Mouse (Mus musculus) embryo, embryonic 10 days (tissue): ENCODE measurements around the gene Hal.

Source experiments
- DNase-seq: peaks from one replicate; pipeline ENCODE4 v3.0.0-alpha.2; 2015; ENCODE audit warnings: low spot score

Hal gene

DNA sequence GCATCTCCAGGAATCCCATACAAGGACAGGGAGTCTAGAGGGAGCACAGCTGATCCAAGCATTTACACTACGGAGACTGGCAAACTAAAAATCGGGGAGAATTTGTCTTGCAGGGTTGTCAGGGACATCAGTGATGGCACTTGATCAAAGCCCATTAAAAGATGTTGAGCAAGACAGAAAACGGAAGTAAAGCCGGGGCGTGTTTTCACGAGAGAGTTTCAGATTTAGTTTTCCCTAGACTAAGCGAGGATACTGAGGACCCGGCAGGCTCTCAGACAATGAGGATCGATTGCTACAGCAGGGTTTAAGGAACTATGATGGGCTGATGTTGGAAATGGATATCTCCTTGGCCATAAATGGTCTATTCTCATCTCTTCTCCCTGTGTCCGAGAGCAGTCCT, 78.5 kb downstream of the Hal start:
- DNase-seq, result no peak

DNA sequence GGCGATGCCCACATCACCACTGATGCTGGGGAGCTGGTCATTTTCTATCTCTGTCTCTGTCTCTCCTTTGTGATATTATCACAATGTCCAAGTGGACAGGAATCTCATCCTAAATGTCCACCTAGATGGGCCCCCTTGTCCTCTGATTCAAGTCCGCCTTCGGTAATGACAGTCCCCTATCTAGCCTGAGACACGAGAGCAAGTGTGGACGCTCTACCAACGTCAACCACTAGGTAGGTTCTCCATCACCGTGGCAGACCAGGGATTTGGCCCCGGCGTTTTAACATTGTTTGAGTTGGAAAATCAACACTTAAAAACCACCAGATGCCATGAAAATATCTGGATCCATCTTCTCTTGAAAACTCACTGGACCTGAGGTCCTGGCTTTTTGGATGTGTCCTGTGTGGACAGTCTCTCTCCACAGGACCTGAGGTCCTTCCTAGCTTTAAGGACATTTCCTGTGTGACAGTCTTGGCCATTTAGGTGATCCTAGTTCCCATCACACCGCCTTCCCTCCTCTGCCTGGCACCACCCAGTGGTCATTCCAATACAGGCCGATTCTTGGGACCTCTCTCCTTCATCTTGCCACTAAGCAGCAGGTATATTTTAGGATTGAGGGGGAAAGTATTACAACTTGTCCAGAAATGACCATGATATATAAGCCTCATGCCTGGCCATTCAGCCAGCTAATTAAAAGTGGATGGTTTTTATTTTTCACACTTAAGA, 79.4 kb downstream of the Hal start:
- no peak for DNase-seq

DNA sequence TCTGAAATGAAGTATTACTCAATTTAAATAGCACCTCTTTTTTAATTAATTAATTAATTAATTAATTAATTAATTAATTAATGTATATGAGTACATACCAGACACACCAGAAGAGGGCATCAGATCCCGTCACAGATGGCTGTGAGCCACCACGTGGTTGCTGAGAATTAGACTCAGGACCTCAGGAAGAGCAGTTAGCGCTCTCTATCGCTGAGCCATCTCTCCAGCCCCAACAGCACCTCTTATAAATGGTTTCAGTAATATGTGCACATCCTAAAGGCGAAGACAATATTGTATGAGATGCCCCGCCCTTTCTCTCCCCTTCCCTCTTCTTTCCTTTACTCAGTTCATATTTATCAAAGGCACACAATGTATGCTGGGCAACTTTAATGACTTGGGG, 80.1 kb downstream of the Hal start:
- no peak for DNase-seq
